Mouse (Mus musculus): ENCODE data around the gene Ptpn18.
"Not testable (repeated sequence)": the region's sequence is repeated elsewhere in the genome, so short reads cannot be mapped to it uniquely, and the experiment has no call there.

Gene Ptpn18

GRCm38 (mm10) chr1:34459284-34460060 lies at the start of gene Ptpn18:
Ptpn18 (plus strand) TSS chr1:34459762.
- DNase-seq (ENCODE audit: low spot score), result peak; percentile 85

GRCm38 (mm10) chr1:34428466-34428865 lies 31.1 kb upstream of the Ptpn18 start:
- no peak for DNase-seq (ENCODE audit: low spot score)

- no peak for DNase-seq (ENCODE audit: low spot score)
These were observed 30.3 kb upstream of the Ptpn18 start for GRCm38 (mm10) chr1:34429281-34429680.

- no peak for DNase-seq (ENCODE audit: low spot score)
These were observed 28.6 kb upstream of the Ptpn18 start for GRCm38 (mm10) chr1:34430981-34431380.

- DNase-seq (ENCODE audit: low spot score), result no peak
These were observed 28.1 kb upstream of the Ptpn18 start for GRCm38 (mm10) chr1:34431431-34431830.

- no peak for DNase-seq (ENCODE audit: low spot score)
These were observed 27.2 kb upstream of the Ptpn18 start for GRCm38 (mm10) chr1:34432411-34432775.

GRCm38 (mm10) chr1:34432776-34433481 lies 26.6 kb upstream of the Ptpn18 start:
- no peak for DNase-seq (ENCODE audit: low spot score)

- peak; percentile 21 for DNase-seq (ENCODE audit: low spot score)
These were observed 25.6 kb upstream of the Ptpn18 start for GRCm38 (mm10) chr1:34433891-34434521.

- peak; percentile 83 for DNase-seq (ENCODE audit: low spot score)
These were observed 24.9 kb upstream of the Ptpn18 start for GRCm38 (mm10) chr1:34434660-34435160.

- no peak for DNase-seq (ENCODE audit: low spot score)
These were observed 24.0 kb upstream of the Ptpn18 start for GRCm38 (mm10) chr1:34435371-34436120.

- no peak for DNase-seq (ENCODE audit: low spot score)
These were observed 23.2 kb upstream of the Ptpn18 start for GRCm38 (mm10) chr1:34436374-34436773.

- DNase-seq (ENCODE audit: low spot score), result not testable (repeated sequence)
These were observed 22.2 kb upstream of the Ptpn18 start for GRCm38 (mm10) chr1:34437366-34437765.

GRCm38 (mm10) chr1:34438381-34439051 lies 21.0 kb upstream of the Ptpn18 start:
- DNase-seq (ENCODE audit: low spot score), result no peak

- DNase-seq (ENCODE audit: low spot score), result peak; percentile 98
These were observed 20.2 kb upstream of the Ptpn18 start, which contains the start of the genes Ccdc115 and Imp4 for GRCm38 (mm10) chr1:34439215-34439960. Ccdc115 (minus strand) TSS chr1:34439672. Imp4 (plus strand) TSS chr1:34439851.

- DNase-seq (ENCODE audit: low spot score), result no peak
These were observed 19.5 kb upstream of the Ptpn18 start for GRCm38 (mm10) chr1:34439961-34440630.

- DNase-seq (ENCODE audit: low spot score), result no peak
These were observed 16.4 kb upstream of the Ptpn18 start for GRCm38 (mm10) chr1:34443124-34443523.

GRCm38 (mm10) chr1:34458431-34458830 lies 1.1 kb upstream of the Ptpn18 start:
- DNase-seq (ENCODE audit: low spot score), result no peak

- DNase-seq (ENCODE audit: low spot score), result no peak
These were observed 489 bp downstream of the Ptpn18 start for GRCm38 (mm10) chr1:34460061-34460441.

- peak; percentile 61 for DNase-seq (ENCODE audit: low spot score)
These were observed 3.2 kb downstream of the Ptpn18 start for GRCm38 (mm10) chr1:34462766-34463165.

- no peak for DNase-seq (ENCODE audit: low spot score)
These were observed 4.8 kb downstream of the Ptpn18 start for GRCm38 (mm10) chr1:34464310-34464817.

All from spleen, adult 12 weeks (tissue).